Mouse (Mus musculus): ENCODE measurements at regions not wholly inside any gene's neighbourhood (a gene's known extent, or its start where the extent isn't known, plus 50 kb on each side); places are given as distances from the start of the nearest gene placed in this dataset.
A peak's percentile ranks its signal among the peaks of the same experiment; 100 is the strongest.

GRCm38 (mm10) chr7:95865270-95865669 is 305.8 kb upstream of the Tenm4 start:
- Histone ChIP-seq H3K36me3 (ENCODE audit: control insufficient read depth, insufficient read depth, low read length) (no peaks in the 10 kb centered on the region), H3K4me1 (ENCODE audit: control insufficient read depth, insufficient read depth, low read length) (0 out of 2 replicates have a peak, but pooled peaks cover 5% of the 10 kb centered on the region), H3K9ac (ENCODE audit: low read depth, low read length) (no peak overlapping the region), H3K27me3 (ENCODE audit: control insufficient read depth, insufficient read depth, low read depth, low read length) (no peaks in the 10 kb centered on the region), H3K27ac (ENCODE audit: low read length) (no peak overlapping the region), H3K4me2 (ENCODE audit: low read length) (no peak overlapping the region), H3K9me3 (replicated peaks; ENCODE audit: control insufficient read depth, low read length, poor library complexity, severe bottlenecking) (no peaks in the 10 kb centered on the region), H3K4me3 (ENCODE audit: low read depth, low read length) (no peak overlapping the region)
- 58% methylated on average over 3 of the region's 3 CpGs for WGBS
- no peak for ATAC-seq

DNA sequence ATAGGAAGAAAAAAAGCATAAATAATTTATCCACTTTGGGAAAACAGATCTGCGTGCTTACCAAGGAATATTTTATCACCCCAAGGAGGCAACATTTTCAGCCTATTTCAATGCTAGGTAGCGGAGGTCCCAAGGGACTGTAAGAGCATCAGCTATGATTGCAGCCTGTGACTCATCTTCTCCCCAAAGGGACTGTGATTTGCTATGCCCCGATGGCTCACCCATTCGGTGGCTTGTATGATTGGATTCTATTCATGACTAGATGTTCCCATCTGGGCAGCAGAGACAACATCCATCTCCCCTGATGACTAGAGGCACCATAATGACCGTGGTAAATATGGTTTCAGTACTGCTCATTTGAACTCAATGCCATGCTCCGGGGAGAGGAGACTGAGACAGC is 302.3 kb upstream of the Tenm4 start:
- H3K4me1 ChIP-seq (ENCODE audit: control insufficient read depth, insufficient read depth, low read length) = 0 out of 2 replicates have a peak, but pooled peaks cover 5% of the 10 kb centered on the region
- H3K4me3 ChIP-seq (ENCODE audit: low read depth, low read length) = no peak overlapping the region
- H3K9me3 ChIP-seq (replicated peaks; ENCODE audit: control insufficient read depth, low read length, poor library complexity, severe bottlenecking) = no peaks in the 10 kb centered on the region
- no peaks in the 10 kb centered on the region for H3K27me3 ChIP-seq (ENCODE audit: control insufficient read depth, insufficient read depth, low read depth, low read length)
- no peak overlapping the region for H3K4me2 ChIP-seq (ENCODE audit: low read length)
- ATAC-seq = no peak
- no peaks in the 10 kb centered on the region for H3K36me3 ChIP-seq (ENCODE audit: control insufficient read depth, insufficient read depth, low read length)
- no peak overlapping the region for H3K27ac ChIP-seq (ENCODE audit: low read length)
- no peak overlapping the region for H3K9ac ChIP-seq (ENCODE audit: low read depth, low read length)
- WGBS = 77% methylated on average over 6 of the region's 6 CpGs

GRCm38 (mm10) chr7:95880576-95881267 is 290.3 kb upstream of the Tenm4 start:
- Histone ChIP-seq H3K4me1 (ENCODE audit: control insufficient read depth, insufficient read depth, low read length) (0 out of 2 replicates have a peak, but pooled peaks cover 4% of the 10 kb centered on the region), H3K9ac (ENCODE audit: low read depth, low read length) (no peak overlapping the region), H3K27ac (ENCODE audit: low read length) (no peak overlapping the region), H3K4me3 (ENCODE audit: low read depth, low read length) (no peak overlapping the region), H3K36me3 (ENCODE audit: control insufficient read depth, insufficient read depth, low read length) (no peaks in the 10 kb centered on the region), H3K27me3 (ENCODE audit: control insufficient read depth, insufficient read depth, low read depth, low read length) (no peaks in the 10 kb centered on the region), H3K4me2 (ENCODE audit: low read length) (no peak overlapping the region), H3K9me3 (replicated peaks; ENCODE audit: control insufficient read depth, low read length, poor library complexity, severe bottlenecking) (no peaks in the 10 kb centered on the region)
- peak; percentile 25; the same call in 1 of the 2 replicates for ATAC-seq
- 62% methylated on average over 3 of the region's 3 CpGs for WGBS

DNA sequence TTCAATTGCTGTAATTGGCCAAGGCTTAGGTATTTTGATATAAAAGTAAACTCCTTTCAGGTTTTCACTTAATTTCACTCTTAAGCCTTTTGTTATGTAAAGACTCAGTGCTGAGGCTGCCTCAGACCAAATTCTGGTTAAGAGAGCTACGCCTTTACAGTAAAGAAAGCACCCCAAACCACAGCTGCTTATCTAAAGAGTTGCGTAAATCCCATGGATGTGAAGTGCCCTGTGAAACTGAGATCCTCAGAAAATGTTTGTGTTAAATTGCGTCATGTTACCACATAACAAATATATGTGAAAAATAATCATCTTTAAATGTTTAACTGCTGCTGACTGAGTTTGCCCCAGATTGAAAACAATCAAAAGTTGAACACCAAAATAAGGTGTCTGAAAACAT is 269.5 kb upstream of the Tenm4 start:
- 90% methylated on average over 3 of the region's 3 CpGs for WGBS
- H3K27me3 ChIP-seq (ENCODE audit: control insufficient read depth, insufficient read depth, low read depth, low read length) = no peaks in the 10 kb centered on the region
- no peak for ATAC-seq
- no peak overlapping the region for H3K9ac ChIP-seq (ENCODE audit: low read depth, low read length)
- no peaks in the 10 kb centered on the region for H3K4me1 ChIP-seq (ENCODE audit: control insufficient read depth, insufficient read depth, low read length)
- H3K36me3 ChIP-seq (ENCODE audit: control insufficient read depth, insufficient read depth, low read length) = no peaks in the 10 kb centered on the region
- no peak overlapping the region for H3K4me3 ChIP-seq (ENCODE audit: low read depth, low read length)
- no peak overlapping the region for H3K27ac ChIP-seq (ENCODE audit: low read length)
- H3K9me3 ChIP-seq (replicated peaks; ENCODE audit: control insufficient read depth, low read length, poor library complexity, severe bottlenecking) = no peaks in the 10 kb centered on the region
- H3K4me2 ChIP-seq (ENCODE audit: low read length) = no peak overlapping the region

GRCm38 (mm10) chr7:95914406-95915080 is 256.5 kb upstream of the Tenm4 start:
- 82% methylated on average over 4 of the region's 4 CpGs for WGBS
- H3K4me2 ChIP-seq (ENCODE audit: low read length) = no peak overlapping the region
- no peak overlapping the region for H3K4me3 ChIP-seq (ENCODE audit: low read depth, low read length)
- H3K9me3 ChIP-seq (replicated peaks; ENCODE audit: control insufficient read depth, low read length, poor library complexity, severe bottlenecking) = no peaks in the 10 kb centered on the region
- ATAC-seq = no peak
- no peaks in the 10 kb centered on the region for H3K27me3 ChIP-seq (ENCODE audit: control insufficient read depth, insufficient read depth, low read depth, low read length)
- no peak overlapping the region for H3K27ac ChIP-seq (ENCODE audit: low read length)
- H3K4me1 ChIP-seq (ENCODE audit: control insufficient read depth, insufficient read depth, low read length) = no peaks in the 10 kb centered on the region; the same call in 1 of the 2 replicates
- no peak overlapping the region for H3K9ac ChIP-seq (ENCODE audit: low read depth, low read length)
- no peaks in the 10 kb centered on the region for H3K36me3 ChIP-seq (ENCODE audit: control insufficient read depth, insufficient read depth, low read length)

DNA sequence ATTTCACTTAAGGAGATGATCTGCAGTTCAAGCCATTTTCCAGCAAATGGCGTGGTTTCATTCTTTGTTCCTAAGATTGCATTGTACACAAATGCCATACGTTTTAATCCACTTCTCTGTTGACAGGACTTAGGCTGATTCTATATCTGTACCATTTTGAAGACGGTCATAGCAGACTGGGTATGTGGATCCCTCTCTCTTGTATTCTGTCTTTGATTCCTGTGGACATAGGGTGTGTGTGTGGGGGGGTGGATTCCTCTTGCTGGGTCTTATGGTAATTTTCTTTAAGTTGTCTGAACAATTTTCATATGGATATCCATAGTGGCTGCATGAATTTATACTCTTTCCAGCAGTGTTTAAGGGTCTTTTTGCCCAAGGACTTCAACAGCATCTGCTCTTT is 251.1 kb upstream of the Tenm4 start:
- Histone ChIP-seq H3K27me3 (ENCODE audit: control insufficient read depth, insufficient read depth, low read depth, low read length) (no peaks in the 10 kb centered on the region), H3K36me3 (ENCODE audit: control insufficient read depth, insufficient read depth, low read length) (no peaks in the 10 kb centered on the region), H3K27ac (ENCODE audit: low read length) (no peak overlapping the region), H3K4me2 (ENCODE audit: low read length) (no peak overlapping the region), H3K4me3 (ENCODE audit: low read depth, low read length) (no peak overlapping the region), H3K9ac (ENCODE audit: low read depth, low read length) (no peak overlapping the region), H3K4me1 (ENCODE audit: control insufficient read depth, insufficient read depth, low read length) (peaks cover 2% of the 10 kb centered on the region; the same call in 1 of the 2 replicates), H3K9me3 (replicated peaks; ENCODE audit: control insufficient read depth, low read length, poor library complexity, severe bottlenecking) (no peaks in the 10 kb centered on the region)
- no peak for ATAC-seq
- WGBS = 37% methylated on average over 3 of the region's 3 CpGs

DNA sequence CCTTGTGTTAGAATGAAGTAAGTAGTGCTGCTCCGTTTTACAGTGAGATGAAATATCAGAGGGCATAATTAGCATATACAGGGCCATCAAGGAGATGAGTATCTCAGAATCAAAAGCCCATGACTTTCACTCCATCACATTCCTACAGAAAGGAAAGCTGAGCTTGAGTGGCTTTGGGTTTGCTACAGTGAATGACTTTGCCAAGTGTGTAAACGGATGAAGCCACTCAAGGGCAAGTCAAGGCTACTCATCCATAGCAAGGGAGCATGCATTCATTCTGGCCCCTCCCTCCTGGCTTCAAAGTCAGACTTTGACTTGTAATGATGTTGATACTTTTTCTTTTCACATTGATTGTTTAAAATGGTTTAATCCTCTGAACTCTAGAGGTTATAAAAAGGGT is 246.2 kb upstream of the Tenm4 start:
- WGBS = 70% methylated on average over 2 of the region's 2 CpGs
- no peak for ATAC-seq
- no peak overlapping the region for H3K4me2 ChIP-seq (ENCODE audit: low read length)
- H3K27ac ChIP-seq (ENCODE audit: low read length) = no peak overlapping the region
- no peaks in the 10 kb centered on the region for H3K9me3 ChIP-seq (replicated peaks; ENCODE audit: control insufficient read depth, low read length, poor library complexity, severe bottlenecking)
- H3K27me3 ChIP-seq (ENCODE audit: control insufficient read depth, insufficient read depth, low read depth, low read length) = no peaks in the 10 kb centered on the region
- H3K9ac ChIP-seq (ENCODE audit: low read depth, low read length) = no peak overlapping the region
- H3K4me1 ChIP-seq (ENCODE audit: control insufficient read depth, insufficient read depth, low read length) = no peaks in the 10 kb centered on the region
- H3K4me3 ChIP-seq (ENCODE audit: low read depth, low read length) = no peak overlapping the region
- H3K36me3 ChIP-seq (ENCODE audit: control insufficient read depth, insufficient read depth, low read length) = no peaks in the 10 kb centered on the region

- H3K4me3 ChIP-seq (ENCODE audit: low read depth, low read length) = no peak overlapping the region
- ATAC-seq = peak; percentile 79
- H3K27ac ChIP-seq (ENCODE audit: low read length) = no peak overlapping the region
- no peak overlapping the region for H3K4me2 ChIP-seq (ENCODE audit: low read length)
- H3K9me3 ChIP-seq (replicated peaks; ENCODE audit: control insufficient read depth, low read length, poor library complexity, severe bottlenecking) = no peaks in the 10 kb centered on the region
- no peaks in the 10 kb centered on the region for H3K36me3 ChIP-seq (ENCODE audit: control insufficient read depth, insufficient read depth, low read length)
- no peaks in the 10 kb centered on the region for H3K27me3 ChIP-seq (ENCODE audit: control insufficient read depth, insufficient read depth, low read depth, low read length)
- no peak overlapping the region for H3K9ac ChIP-seq (ENCODE audit: low read depth, low read length)
- WGBS = 65% methylated on average over 6 of the region's 6 CpGs
- H3K4me1 ChIP-seq (ENCODE audit: control insufficient read depth, insufficient read depth, low read length) = no peaks in the 10 kb centered on the region
Observed at GRCm38 (mm10) chr7:95926119-95927039, 244.7 kb upstream of the Tenm4 start.

Data from midbrain, embryonic 16.5 days (tissue).